Mouse (Mus musculus) cerebellum, adult 2 months (tissue): ENCODE results near the gene A530016L24Rik.

Source experiments
- CTCF ChIP-seq: fragments of 200-500 bp; IDR thresholded peaks from 2 replicates; pipeline ENCODE4 v1.5.1; 2011; ENCODE audit warnings: low read depth, mild to moderate bottlenecking, control low read depth, low read length, moderate library complexity, borderline replicate concordance; ENCODE audit not compliant: insufficient read depth
- POLR2A ChIP-seq: fragments of 200-500 bp; IDR thresholded peaks from 2 replicates; pipeline ENCODE4 v1.6.1; 2011; ENCODE audit warnings: low read length, control low read depth, borderline replicate concordance; ENCODE audit not compliant: insufficient read depth

- TF ChIP-seq POLR2A = no peak
- no peak for TF ChIP-seq CTCF
Observed at GRCm38 (mm10) chr12:112496136-112496535, 6.9 kb downstream of the A530016L24Rik start.
